Mouse (Mus musculus): ENCODE data around the gene Spo11. TPM values are rescaled to one million over a fixed set of nuclear protein-coding genes. Genes with fewer than 3 reads are reported as not detected.
A peak's percentile ranks its signal among the peaks of the same experiment; 100 is the strongest.

Spo11 gene
- total and polyA plus RNA-seq, 3 experiments, result not detected

- Histone ChIP-seq H3K9me3 (replicated peaks) (no peaks in the 10 kb centered on the region), H3K4me1 (ENCODE audit: insufficient read depth, low read depth, low read length) (peaks cover 90% of the 10 kb centered on the region), H3K27me3 (ENCODE audit: insufficient read depth, low read length) (no peaks in the 10 kb centered on the region; the same call in 1 of the 2 replicates), H3K4me3 (ENCODE audit: low read depth, low read length) (peak overlapping the region; percentile 55), H3K36me3 (replicated peaks) (peaks cover 63% of the 10 kb centered on the region)
- TF ChIP-seq POLR2AphosphoS5 (IDR thresholded peaks at IDR 0.05; ENCODE audit: insufficient replicate concordance, low read depth, low read length) (no peak), GATA1 (IDR thresholded peaks at IDR 0.05; ENCODE audit: borderline replicate concordance, low read length) (no peak), TAL1 (conservative IDR thresholded peaks at IDR 0.05; ENCODE audit: low read depth, low read length) (no peak), GATA2 (IDR thresholded peaks at IDR 0.05; ENCODE audit: borderline replicate concordance, low read depth, low read length) (no peak), CTCF (IDR thresholded peaks at IDR 0.05; ENCODE audit: low read depth, low read length) (no peak)
- DNase-seq (ENCODE audit: low spot score) (no peak), ATAC-seq (ENCODE audit: extremely low read depth, insufficient number of reproducible peaks, low FRiP score, poor library complexity, severe bottlenecking) (no peak)
Observed at GRCm38 (mm10) chr2:173037347-173037746, 59.8 kb downstream of the Spo11 start.

GRCm38 (mm10) chr2:173037827-173038607, 60.5 kb downstream of the Spo11 start:
- TF ChIP-seq TAL1 (conservative IDR thresholded peaks at IDR 0.05; ENCODE audit: low read depth, low read length) (peak; percentile 93), CTCF (IDR thresholded peaks at IDR 0.05; ENCODE audit: low read depth, low read length) (no peak)
- Histone ChIP-seq H3K4me3 (ENCODE audit: low read depth, low read length) (peak overlapping the region; percentile 60; the same call in 1 of the 2 replicates), H3K9me3 (replicated peaks) (no peaks in the 10 kb centered on the region), H3K36me3 (replicated peaks) (peaks cover 56% of the 10 kb centered on the region), H3K27me3 (ENCODE audit: insufficient read depth, low read length) (no peaks in the 10 kb centered on the region; the same call in 1 of the 2 replicates), H3K4me1 (ENCODE audit: insufficient read depth, low read depth, low read length) (peaks cover 84% of the 10 kb centered on the region)
- peak; percentile 98 for DNase-seq (ENCODE audit: low spot score)
- ATAC-seq (ENCODE audit: extremely low read depth, insufficient number of reproducible peaks, low FRiP score, poor library complexity, severe bottlenecking), result peak; percentile 56

- no peak for ATAC-seq (ENCODE audit: extremely low read depth, insufficient number of reproducible peaks, low FRiP score, poor library complexity, severe bottlenecking)
- Histone ChIP-seq H3K4me3 (ENCODE audit: low read depth, low read length) (no peak overlapping the region), H3K36me3 (replicated peaks) (peaks cover 46% of the 10 kb centered on the region), H3K9me3 (replicated peaks) (no peaks in the 10 kb centered on the region), H3K4me1 (ENCODE audit: insufficient read depth, low read depth, low read length) (peaks cover 74% of the 10 kb centered on the region), H3K27me3 (ENCODE audit: insufficient read depth, low read length) (peaks cover under 1% of the 10 kb centered on the region; the same call in 1 of the 2 replicates)
- DNase-seq (ENCODE audit: low spot score), result no peak
- no peak for TF ChIP-seq GATA2 (IDR thresholded peaks at IDR 0.05; ENCODE audit: borderline replicate concordance, low read depth, low read length)
- no peak for TF ChIP-seq POLR2AphosphoS5 (IDR thresholded peaks at IDR 0.05; ENCODE audit: insufficient replicate concordance, low read depth, low read length)
- no peak for TF ChIP-seq GATA1 (IDR thresholded peaks at IDR 0.05; ENCODE audit: borderline replicate concordance, low read length)
Observed at GRCm38 (mm10) chr2:173039041-173039440, 61.5 kb downstream of the Spo11 start.

GRCm38 (mm10) chr2:173040803-173041202, 63.3 kb downstream of the Spo11 start:
- no peak for DNase-seq (ENCODE audit: low spot score)
- no peak for ATAC-seq (ENCODE audit: extremely low read depth, insufficient number of reproducible peaks, low FRiP score, poor library complexity, severe bottlenecking)

GRCm38 (mm10) chr2:173041242-173041641, 63.7 kb downstream of the Spo11 start:
- DNase-seq (ENCODE audit: low spot score), result no peak
- Histone ChIP-seq H3K36me3 (replicated peaks) (peaks cover 24% of the 10 kb centered on the region), H3K4me1 (ENCODE audit: insufficient read depth, low read depth, low read length) (peaks cover 62% of the 10 kb centered on the region), H3K4me3 (ENCODE audit: low read depth, low read length) (no peak overlapping the region), H3K27me3 (ENCODE audit: insufficient read depth, low read length) (peaks cover 11% of the 10 kb centered on the region; the same call in 1 of the 2 replicates), H3K9me3 (replicated peaks) (no peaks in the 10 kb centered on the region; the same call in 1 of the 2 replicates)
- no peak for TF ChIP-seq TAL1 (conservative IDR thresholded peaks at IDR 0.05; ENCODE audit: low read depth, low read length)
- no peak for TF ChIP-seq CTCF (IDR thresholded peaks at IDR 0.05; ENCODE audit: low read depth, low read length)
- TF ChIP-seq GATA1 (IDR thresholded peaks at IDR 0.05; ENCODE audit: borderline replicate concordance, low read length), result no peak
- TF ChIP-seq GATA2 (IDR thresholded peaks at IDR 0.05; ENCODE audit: borderline replicate concordance, low read depth, low read length), result no peak
- no peak for TF ChIP-seq POLR2AphosphoS5 (IDR thresholded peaks at IDR 0.05; ENCODE audit: insufficient replicate concordance, low read depth, low read length)
- ATAC-seq (ENCODE audit: extremely low read depth, insufficient number of reproducible peaks, low FRiP score, poor library complexity, severe bottlenecking), result no peak

More at GRCm38 (mm10) chr2:173040803-173041202, 63.3 kb downstream of the Spo11 start:
- Histone ChIP-seq H3K27me3 (ENCODE audit: insufficient read depth, low read length) (peaks cover 11% of the 10 kb centered on the region; the same call in 1 of the 2 replicates), H3K36me3 (replicated peaks) (peaks cover 28% of the 10 kb centered on the region), H3K9me3 (replicated peaks) (no peaks in the 10 kb centered on the region; the same call in 1 of the 2 replicates), H3K4me1 (ENCODE audit: insufficient read depth, low read depth, low read length) (peaks cover 65% of the 10 kb centered on the region), H3K4me3 (ENCODE audit: low read depth, low read length) (no peak overlapping the region)
- TF ChIP-seq CTCF (IDR thresholded peaks at IDR 0.05; ENCODE audit: low read depth, low read length), result no peak
- no peak for TF ChIP-seq TAL1 (conservative IDR thresholded peaks at IDR 0.05; ENCODE audit: low read depth, low read length)
- no peak for TF ChIP-seq POLR2AphosphoS5 (IDR thresholded peaks at IDR 0.05; ENCODE audit: insufficient replicate concordance, low read depth, low read length)
- no peak for TF ChIP-seq GATA2 (IDR thresholded peaks at IDR 0.05; ENCODE audit: borderline replicate concordance, low read depth, low read length)
- TF ChIP-seq GATA1 (IDR thresholded peaks at IDR 0.05; ENCODE audit: borderline replicate concordance, low read length), result no peak

GRCm38 (mm10) chr2:173041893-173042292, 64.4 kb downstream of the Spo11 start:
- no peak for TF ChIP-seq GATA1 (IDR thresholded peaks at IDR 0.05; ENCODE audit: borderline replicate concordance, low read length)
- TF ChIP-seq GATA2 (IDR thresholded peaks at IDR 0.05; ENCODE audit: borderline replicate concordance, low read depth, low read length), result no peak
- TF ChIP-seq TAL1 (conservative IDR thresholded peaks at IDR 0.05; ENCODE audit: low read depth, low read length), result no peak
- TF ChIP-seq POLR2AphosphoS5 (IDR thresholded peaks at IDR 0.05; ENCODE audit: insufficient replicate concordance, low read depth, low read length), result no peak
- TF ChIP-seq CTCF (IDR thresholded peaks at IDR 0.05; ENCODE audit: low read depth, low read length), result no peak
- peaks cover 18% of the 10 kb centered on the region for H3K36me3 ChIP-seq (replicated peaks)
- H3K4me3 ChIP-seq (ENCODE audit: low read depth, low read length), result no peak overlapping the region
- H3K9me3 ChIP-seq (replicated peaks), result no peaks in the 10 kb centered on the region; the same call in 1 of the 2 replicates
- H3K27me3 ChIP-seq (ENCODE audit: insufficient read depth, low read length), result peaks cover 16% of the 10 kb centered on the region; the same call in 1 of the 2 replicates
- H3K4me1 ChIP-seq (ENCODE audit: insufficient read depth, low read depth, low read length), result peaks cover 63% of the 10 kb centered on the region
- DNase-seq (ENCODE audit: low spot score), result no peak
- ATAC-seq (ENCODE audit: extremely low read depth, insufficient number of reproducible peaks, low FRiP score, poor library complexity, severe bottlenecking), result no peak
